Mouse (Mus musculus) heart, embryonic 11.5 days (tissue): Measurements from ENCODE around the gene Fahd1. TPM values are rescaled to one million over a fixed set of nuclear protein-coding genes. Genes with fewer than 3 reads are reported as not detected.

Experiments used
- ATAC-seq: fragments of 200-750 bp; cut with Nextera tagmentation; replicated peaks from 2 replicates; pipeline ENCODE4 v1.8.0; 2017; ENCODE audit warnings: moderate library complexity; ENCODE audit not compliant: insufficient number of reproducible peaks, low FRiP score, low TSS enrichment
- H3K27ac ChIP-seq: fragments of 300-500 bp; sonication (generic); 2 replicates; pipeline ENCODE4 v1.5.1; 2014; ENCODE audit warnings: mild to moderate bottlenecking, low read depth, low read length
- H3K27me3 ChIP-seq: fragments of 300-500 bp; sonication (generic); 2 replicates; pipeline ENCODE4 v1.6.1; 2014; ENCODE audit warnings: mild to moderate bottlenecking, low read length, mixed read lengths; ENCODE audit not compliant: control insufficient read depth, insufficient read depth
- H3K36me3 ChIP-seq: fragments of 300-500 bp; sonication (generic); 2 replicates; pipeline ENCODE4 v1.6.1; 2014; ENCODE audit warnings: mild to moderate bottlenecking, low read length, moderate library complexity, mixed read lengths; ENCODE audit not compliant: control insufficient read depth, insufficient read depth
- H3K4me1 ChIP-seq: fragments of 300-500 bp; sonication (generic); 2 replicates; pipeline ENCODE4 v1.6.1; 2014; ENCODE audit warnings: low read length; ENCODE audit not compliant: control insufficient read depth, insufficient read depth
- H3K4me2 ChIP-seq: fragments of 300-500 bp; sonication (generic); 2 replicates; pipeline ENCODE4 v1.6.1; 2014; ENCODE audit warnings: mild to moderate bottlenecking, moderate library complexity
- H3K4me3 ChIP-seq: fragments of 300-500 bp; sonication (generic); 2 replicates; pipeline ENCODE4 v1.5.1; 2014; ENCODE audit warnings: low read depth, low read length
- H3K9ac ChIP-seq: fragments of 300-500 bp; sonication (generic); 2 replicates; pipeline ENCODE4 v1.6.1; 2014; ENCODE audit warnings: mild to moderate bottlenecking, low read depth, low read length, moderate library complexity
- H3K9me3 ChIP-seq: fragments of 300-500 bp; sonication (generic); replicated peaks from 2 replicates; pipeline ENCODE4 v1.6.1; 2016; ENCODE audit warnings: low read length; ENCODE audit not compliant: control insufficient read depth
- WGBS: fragments of 180-500 bp; shearing (Covaris S2); extraction: QIAGEN DNeasy Blood & Tissue Kit; methylation state at CpG from one replicate; pipeline ENCODE4 v1.1.7; 2014; ENCODE audit not compliant: insufficient replicate concordance; 5-methylcytosine and 5-hydroxymethylcytosine counted together
- polyA plus RNA-seq: library from polyadenylated mRNA; unstranded; fragments of >200 nt; fragmentation: Nextera tagmentation; extraction: Ambion mirVana; gene quantifications from 2 replicates; pipeline ENCODE4 v1.2.1, GENCODE M21; 2014

The Fahd1 gene
- polyA plus RNA-seq, 1 experiment from 2014 or later, result 38.0 TPM

GRCm38 (mm10) chr17:24877336-24878116 is 27.4 kb upstream of the Fahd1 start:
- Histone ChIP-seq H3K4me1 (no peaks in the 10 kb centered on the region), H3K9me3 (no peaks in the 10 kb centered on the region), H3K4me2 (no peak overlapping the region), H3K36me3 (peaks cover under 1% of the 10 kb centered on the region; the same call in 1 of the 2 replicates), H3K9ac (no peak overlapping the region), H3K27me3 (no peaks in the 10 kb centered on the region), H3K4me3 (no peak overlapping the region), H3K27ac (no peak overlapping the region)
- WGBS, result 63% methylated on average over 10 of the region's 10 CpGs
- ATAC-seq, result 0 out of 2 replicates have a peak, but pooled peaks have one; percentile 31

GRCm38 (mm10) chr17:24874989-24875388 is 24.8 kb upstream of the Fahd1 start:
- Histone ChIP-seq H3K4me1 (no peaks in the 10 kb centered on the region), H3K4me3 (no peak overlapping the region), H3K27ac (no peak overlapping the region), H3K27me3 (no peaks in the 10 kb centered on the region), H3K36me3 (no peaks in the 10 kb centered on the region), H3K9ac (no peak overlapping the region), H3K9me3 (no peaks in the 10 kb centered on the region), H3K4me2 (no peak overlapping the region)
- 79% methylated on average over 8 of the region's 8 CpGs for WGBS
- ATAC-seq, result no peak

DNA sequence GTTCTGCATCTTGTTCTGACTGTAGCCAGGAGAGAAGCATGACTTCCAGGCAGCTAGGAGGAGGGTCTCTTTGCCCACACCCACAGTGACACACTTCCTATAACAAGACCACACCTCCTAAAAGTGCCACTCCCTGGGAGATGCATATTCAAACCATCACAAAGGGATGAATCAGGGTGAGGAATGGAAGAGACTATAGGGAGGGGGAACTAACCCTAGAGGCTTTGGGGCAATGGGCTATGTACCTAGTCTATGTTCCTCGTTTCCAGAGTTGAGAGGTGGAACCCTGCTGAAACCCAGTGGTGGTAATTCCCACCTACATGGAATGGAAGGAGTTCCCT is 24.2 kb upstream of the Fahd1 start:
- no peak overlapping the region for H3K27ac ChIP-seq
- H3K4me1 ChIP-seq, result no peaks in the 10 kb centered on the region
- H3K36me3 ChIP-seq, result no peaks in the 10 kb centered on the region
- H3K9ac ChIP-seq, result no peak overlapping the region
- H3K4me3 ChIP-seq, result no peak overlapping the region
- WGBS, result 50% methylated on average over 1 of the region's 1 CpGs
- H3K27me3 ChIP-seq, result no peaks in the 10 kb centered on the region
- no peak overlapping the region for H3K4me2 ChIP-seq
- H3K9me3 ChIP-seq, result no peaks in the 10 kb centered on the region
- ATAC-seq, result no peak

GRCm38 (mm10) chr17:24873695-24874404 is 23.7 kb upstream of the Fahd1 start:
- no peak overlapping the region for H3K4me2 ChIP-seq
- WGBS, result 39% methylated on average over 4 of the region's 4 CpGs
- H3K27ac ChIP-seq, result no peak overlapping the region
- H3K9ac ChIP-seq, result no peak overlapping the region
- no peaks in the 10 kb centered on the region for H3K4me1 ChIP-seq
- no peaks in the 10 kb centered on the region for H3K27me3 ChIP-seq
- H3K36me3 ChIP-seq, result no peaks in the 10 kb centered on the region
- no peak for ATAC-seq
- H3K4me3 ChIP-seq, result no peak overlapping the region
- no peaks in the 10 kb centered on the region for H3K9me3 ChIP-seq

DNA sequence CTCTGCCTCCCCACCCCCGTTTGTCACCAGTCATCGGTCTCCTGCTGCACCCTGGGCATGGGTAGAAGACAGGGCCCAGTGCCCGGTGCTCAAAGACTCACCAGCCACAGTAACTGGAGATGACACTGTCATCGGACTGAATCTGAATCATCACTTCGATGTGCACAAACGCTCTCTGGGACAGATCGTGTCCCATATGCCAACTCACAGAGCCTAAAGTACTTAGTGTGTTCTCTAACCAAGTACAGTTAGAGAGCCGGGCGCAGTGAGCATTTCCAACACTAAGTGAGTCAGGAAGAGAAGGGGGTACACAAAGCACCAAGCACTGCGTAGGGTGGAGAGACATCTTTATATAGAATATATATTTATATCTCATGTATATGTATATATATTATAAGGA is 17.8 kb upstream of the Fahd1 start:
- WGBS, result 87% methylated on average over 10 of the region's 10 CpGs
- Histone ChIP-seq H3K4me3 (no peak overlapping the region), H3K4me2 (no peak overlapping the region), H3K27me3 (no peaks in the 10 kb centered on the region), H3K9me3 (no peaks in the 10 kb centered on the region), H3K36me3 (no peaks in the 10 kb centered on the region), H3K9ac (no peak overlapping the region), H3K4me1 (no peaks in the 10 kb centered on the region), H3K27ac (no peak overlapping the region)
- no peak for ATAC-seq

DNA sequence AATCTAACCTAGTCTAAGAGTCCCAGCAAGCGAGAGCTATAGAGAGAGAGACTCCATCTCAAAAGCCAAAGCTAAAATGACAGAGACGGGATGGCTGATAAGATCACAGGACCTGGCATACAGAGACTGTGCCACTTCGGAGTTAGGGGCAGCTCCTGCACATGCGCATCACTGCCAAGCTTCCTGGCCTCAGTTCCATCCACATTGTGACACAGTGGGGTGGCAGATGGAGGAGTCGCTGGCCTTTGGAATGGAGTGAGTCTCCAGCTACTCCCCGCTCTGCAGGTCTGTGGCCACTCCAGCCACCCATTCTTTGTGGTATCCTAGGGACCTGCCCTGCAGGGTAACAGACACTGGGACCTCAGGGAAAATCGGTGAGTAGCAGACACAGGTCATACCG is 15.6 kb upstream of the Fahd1 start, which contains the start of gene Igfals:
Gene Igfals (plus strand): TSS at position 222 of the 400 bp plus-strand sequence.
- Histone ChIP-seq H3K9me3 (no peaks in the 10 kb centered on the region), H3K27me3 (no peaks in the 10 kb centered on the region), H3K4me2 (no peak within 1 kb of the TSS), H3K9ac (no peak within 1 kb of the TSS), H3K4me3 (no peak within 1 kb of the TSS), H3K27ac (no peak within 1 kb of the TSS), H3K36me3 (no peaks in the 10 kb centered on the region), H3K4me1 (no peaks in the 10 kb centered on the region)
- ATAC-seq, result no peak
- 89% methylated on average over 8 of the region's 8 CpGs for WGBS

DNA sequence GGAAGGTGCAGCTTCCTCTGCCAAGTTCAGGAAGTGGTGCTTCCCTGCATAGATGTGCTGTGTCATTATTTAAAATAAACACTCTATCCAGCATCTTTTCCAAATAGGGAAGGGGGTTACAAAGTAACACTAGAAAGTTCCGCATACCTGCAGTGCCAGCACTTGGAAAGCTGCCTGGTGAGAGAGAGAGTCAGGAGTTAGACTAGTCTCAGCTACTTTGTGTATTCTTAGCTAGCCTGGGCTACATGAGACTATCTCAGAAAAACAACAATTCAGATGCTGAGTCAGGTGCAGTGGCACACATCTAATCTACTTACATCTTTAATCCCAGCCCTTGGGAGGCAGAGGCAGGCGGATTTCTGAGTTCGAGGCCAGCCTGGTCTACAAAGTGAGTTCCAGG is 11.6 kb upstream of the Fahd1 start:
- Histone ChIP-seq H3K9me3 (no peaks in the 10 kb centered on the region), H3K36me3 (no peaks in the 10 kb centered on the region), H3K27me3 (no peaks in the 10 kb centered on the region), H3K9ac (no peak overlapping the region), H3K4me2 (no peak overlapping the region), H3K4me3 (no peak overlapping the region), H3K27ac (no peak overlapping the region), H3K4me1 (no peaks in the 10 kb centered on the region)
- no peak for ATAC-seq
- 86% methylated on average over 3 of the region's 3 CpGs for WGBS

DNA sequence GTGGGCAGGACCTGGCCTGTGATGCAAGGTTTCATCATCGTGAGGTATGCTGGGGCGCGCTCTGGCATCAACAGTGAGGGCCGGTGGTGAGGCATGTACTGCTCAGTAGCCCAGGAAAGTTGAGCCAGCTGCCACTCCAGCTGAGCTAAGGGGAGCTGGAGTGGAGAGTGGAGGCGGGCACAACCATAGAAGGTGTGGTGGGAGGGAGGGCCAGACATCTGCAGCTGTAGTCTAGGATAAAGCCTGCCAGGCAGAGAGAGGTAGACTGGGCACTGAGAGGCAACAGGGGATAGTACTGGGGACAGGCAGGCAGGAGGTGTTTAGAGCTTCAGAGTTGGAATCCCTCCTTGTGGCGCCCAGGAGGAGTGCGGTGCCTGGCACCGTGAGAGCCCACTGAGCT is 9.9 kb upstream of the Fahd1 start:
- H3K9ac ChIP-seq, result no peak overlapping the region
- ATAC-seq, result no peak
- no peak overlapping the region for H3K4me3 ChIP-seq
- H3K4me1 ChIP-seq, result no peaks in the 10 kb centered on the region
- no peaks in the 10 kb centered on the region for H3K36me3 ChIP-seq
- no peak overlapping the region for H3K27ac ChIP-seq
- no peaks in the 10 kb centered on the region for H3K27me3 ChIP-seq
- H3K4me2 ChIP-seq, result no peak overlapping the region
- H3K9me3 ChIP-seq, result no peaks in the 10 kb centered on the region
- 85% methylated on average over 8 of the region's 8 CpGs for WGBS
